Mouse (Mus musculus): ENCODE data around the gene Rasgrf1. TPM values are rescaled to one million over a fixed set of nuclear protein-coding genes. Genes with fewer than 3 reads are reported as not detected.

The Rasgrf1 gene
- polyA plus RNA-seq, 1 experiment = 25.7 TPM

Other genes starting within 250 kb of the Rasgrf1 start
- 485 and 507 TPM in 2 replicates for gene Tmed3, start 204.8 kb upstream of the Rasgrf1 start, polyA plus RNA-seq (2012; rRNA removed)
- 0.03 TPM in 1 of 2 replicates, not detected in the other for gene Ankrd34c, start 171.4 kb upstream of the Rasgrf1 start, polyA plus RNA-seq (2012; rRNA removed)
- 139 and 168 TPM in 2 replicates for gene Ctsh, start 144.2 kb downstream of the Rasgrf1 start, polyA plus RNA-seq (2012; rRNA removed)
- 154 and 156 TPM in 2 replicates for gene Morf4l1, start 204.9 kb downstream of the Rasgrf1 start, polyA plus RNA-seq (2012; rRNA removed)

Measured in gonadal fat pad, adult 2 months (tissue).